Mouse (Mus musculus) liver, embryonic 16.5 days (tissue): ENCODE data around the gene 4930595D18Rik. TPM values are rescaled to one million over a fixed set of nuclear protein-coding genes. Genes with fewer than 3 reads are reported as not detected.

Source experiments
- ATAC-seq: fragments of 200-750 bp; cut with Nextera tagmentation; 2 replicates; pipeline ENCODE4 v1.8.0; 2017; ENCODE audit warnings: low read depth, mild to moderate bottlenecking, moderate number of reproducible peaks, moderate library complexity
- H3K27ac ChIP-seq: fragments of 300-500 bp; sonication (generic); 2 replicates; pipeline ENCODE4 v1.5.1; 2014; ENCODE audit warnings: mild to moderate bottlenecking, low read length
- H3K27me3 ChIP-seq: fragments of 300-500 bp; sonication (generic); 2 replicates; pipeline ENCODE4 v1.6.1; 2014; ENCODE audit warnings: low read depth, low read length, mixed read lengths; ENCODE audit not compliant: control insufficient read depth, insufficient read depth
- H3K36me3 ChIP-seq: fragments of 300-500 bp; sonication (generic); 2 replicates; pipeline ENCODE4 v1.6.1; 2014; ENCODE audit warnings: mild to moderate bottlenecking; ENCODE audit not compliant: control insufficient read depth, insufficient read depth
- H3K4me1 ChIP-seq: fragments of 300-500 bp; sonication (generic); 2 replicates; pipeline ENCODE4 v1.6.1; 2014; ENCODE audit warnings: low read depth, low read length, mixed read lengths; ENCODE audit not compliant: control insufficient read depth
- H3K4me2 ChIP-seq: fragments of 300-500 bp; sonication (generic); 2 replicates; pipeline ENCODE4 v1.6.1; 2014; ENCODE audit warnings: low read depth, low read length, mixed read lengths
- H3K4me3 ChIP-seq: fragments of 300-500 bp; sonication (generic); 2 replicates; pipeline ENCODE4 v1.5.1; 2014; ENCODE audit warnings: low read depth, mild to moderate bottlenecking, low read length
- H3K9ac ChIP-seq: fragments of 300-500 bp; sonication (generic); 2 replicates; pipeline ENCODE4 v1.6.1; 2014; ENCODE audit warnings: low read depth, low read length
- H3K9me3 ChIP-seq: fragments of 300-500 bp; sonication (generic); replicated peaks from 2 replicates; pipeline ENCODE4 v1.6.1; 2016; ENCODE audit warnings: low read length; ENCODE audit not compliant: control insufficient read depth
- WGBS: fragments of 180-500 bp; shearing (Covaris S2); extraction: QIAGEN DNeasy Blood & Tissue Kit; methylation state at CpG from one replicate; pipeline ENCODE4 v1.1.7; 2014; ENCODE audit not compliant: insufficient replicate concordance; 5-methylcytosine and 5-hydroxymethylcytosine counted together
- polyA plus RNA-seq: library from polyadenylated mRNA; unstranded; fragments of >200 nt; fragmentation: Nextera tagmentation; extraction: Ambion mirVana; gene quantifications from 2 replicates; pipeline ENCODE4 v1.2.1, GENCODE M21; 2015

4930595D18Rik gene
- polyA plus RNA-seq, 1 experiment from 2014 or later, result not detected

DNA sequence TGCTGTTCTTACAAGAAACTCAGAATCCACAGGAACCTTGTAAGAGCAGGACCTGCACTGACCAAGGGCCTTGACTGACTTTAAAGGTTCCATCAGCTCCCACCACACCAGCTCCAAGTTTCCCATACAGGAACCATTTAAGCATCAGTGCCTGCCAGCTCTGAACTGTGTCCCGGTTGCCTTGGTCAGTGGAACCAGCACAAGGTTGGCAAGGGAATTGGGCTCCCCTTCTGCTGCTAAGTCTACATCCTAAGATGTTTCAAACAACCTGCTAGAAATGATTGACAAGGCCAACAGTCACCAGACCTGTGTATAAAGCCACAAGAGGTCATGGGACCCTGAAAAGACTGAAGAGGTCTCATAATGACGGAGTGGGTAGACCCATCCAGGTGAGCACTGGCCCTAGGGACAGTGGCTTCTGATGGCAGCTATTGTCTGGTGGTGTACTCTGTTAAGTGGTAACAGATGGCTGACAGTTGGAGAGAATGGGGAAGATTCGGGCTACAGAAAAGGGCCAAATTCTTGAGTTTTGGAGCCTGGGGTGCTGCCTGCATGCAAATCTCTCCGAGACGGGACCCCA is 64.7 kb downstream of the 4930595D18Rik start:
- H3K36me3 ChIP-seq, result peaks cover 13% of the 10 kb centered on the region
- no peaks in the 10 kb centered on the region; the same call in 1 of the 2 replicates for H3K9me3 ChIP-seq
- H3K4me1 ChIP-seq, result no peaks in the 10 kb centered on the region
- no peak overlapping the region for H3K4me2 ChIP-seq
- H3K9ac ChIP-seq, result no peak overlapping the region
- no peak overlapping the region for H3K27ac ChIP-seq
- no peak overlapping the region for H3K4me3 ChIP-seq
- WGBS, result 83% methylated on average over 5 of the region's 5 CpGs
- no peak for ATAC-seq
- H3K27me3 ChIP-seq, result no peaks in the 10 kb centered on the region

GRCm38 (mm10) chr12:111114593-111114992 is 69.7 kb downstream of the 4930595D18Rik start:
- H3K27ac ChIP-seq, result no peak overlapping the region
- no peaks in the 10 kb centered on the region for H3K9me3 ChIP-seq
- no peak overlapping the region for H3K9ac ChIP-seq
- no peak overlapping the region for H3K4me3 ChIP-seq
- no peak for ATAC-seq
- no peak overlapping the region for H3K4me2 ChIP-seq
- 77% methylated on average over 5 of the region's 5 CpGs for WGBS
- H3K27me3 ChIP-seq, result no peaks in the 10 kb centered on the region
- no peaks in the 10 kb centered on the region for H3K4me1 ChIP-seq
- peaks cover 42% of the 10 kb centered on the region for H3K36me3 ChIP-seq

DNA sequence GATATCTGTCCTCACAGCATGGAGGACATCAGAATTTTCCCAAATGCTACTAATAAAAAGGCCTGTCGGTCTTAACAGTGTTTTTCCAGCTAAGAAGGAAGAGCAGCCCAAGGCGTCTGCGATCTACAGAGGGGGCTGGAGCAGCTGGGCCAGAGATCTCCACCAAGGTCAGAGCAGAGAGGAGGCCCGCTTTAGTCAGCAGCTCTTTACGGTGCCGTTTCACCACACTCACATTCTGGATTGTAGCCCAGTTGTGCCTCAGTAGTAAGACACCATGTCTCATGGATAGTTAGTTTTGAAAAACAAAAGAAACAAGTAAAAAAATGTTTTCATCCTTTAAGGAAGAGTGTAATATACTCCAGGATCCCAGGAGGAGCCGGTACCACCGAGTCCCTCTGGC is 73.1 kb downstream of the 4930595D18Rik start:
- Histone ChIP-seq H3K9ac (no peak overlapping the region), H3K36me3 (peaks cover 37% of the 10 kb centered on the region), H3K27me3 (no peaks in the 10 kb centered on the region), H3K9me3 (no peaks in the 10 kb centered on the region), H3K27ac (no peak overlapping the region), H3K4me3 (no peak overlapping the region), H3K4me2 (no peak overlapping the region), H3K4me1 (no peaks in the 10 kb centered on the region)
- WGBS, result 88% methylated on average over 8 of the region's 8 CpGs
- ATAC-seq, result no peak

Other genes starting within 250 kb of the 4930595D18Rik start
- gene Ankrd9, start 205.5 kb downstream of the 4930595D18Rik start, polyA plus RNA-seq, result 54.7 and 55.9 TPM in 2 replicates
- gene Rcor1, start 145.1 kb downstream of the 4930595D18Rik start, polyA plus RNA-seq, result 4.1 and 4.4 TPM in 2 replicates
- gene Traf3, start 18.1 kb downstream of the 4930595D18Rik start, polyA plus RNA-seq, result 1.6 and 2.3 TPM in 2 replicates
- 1.3 and 2.2 TPM in 2 replicates for gene Amn, start 86.6 kb upstream of the 4930595D18Rik start, polyA plus RNA-seq
- gene Cdc42bpb, start 193.2 kb upstream of the 4930595D18Rik start, polyA plus RNA-seq, result 8.1 and 10.1 TPM in 2 replicates
- gene Lbhd2, start 222.3 kb upstream of the 4930595D18Rik start, polyA plus RNA-seq, result not detected in 2 replicates
- 23.4 and 28.5 TPM in 2 replicates for gene Exoc3l4, start 232.5 kb upstream of the 4930595D18Rik start, polyA plus RNA-seq